Mouse (Mus musculus) kidney, embryonic 15.5 days (tissue): ENCODE measurements around the gene Olfr1441. TPM values are rescaled to one million over a fixed set of nuclear protein-coding genes. Genes with fewer than 3 reads are reported as not detected.
A peak's percentile ranks its signal among the peaks of the same experiment; 100 is the strongest.

Source experiments
- ATAC-seq: fragments of 200-750 bp; cut with Nextera tagmentation; replicated peaks from 2 replicates; pipeline ENCODE4 v1.8.0; 2017; ENCODE audit warnings: moderate TSS enrichment; ENCODE audit not compliant: low FRiP score
- H3K27ac ChIP-seq: fragments of 300-500 bp; sonication (generic); 2 replicates; pipeline ENCODE4 v1.5.1; 2015; ENCODE audit warnings: mild to moderate bottlenecking, inconsistent platforms
- H3K27me3 ChIP-seq: fragments of 300-500 bp; sonication (generic); 2 replicates; pipeline ENCODE4 v1.6.1; 2015; ENCODE audit warnings: inconsistent platforms
- H3K36me3 ChIP-seq: fragments of 300-500 bp; sonication (generic); 2 replicates; pipeline ENCODE4 v1.6.1; 2015; ENCODE audit warnings: inconsistent platforms
- H3K4me1 ChIP-seq: fragments of 300-500 bp; sonication (generic); 2 replicates; pipeline ENCODE4 v1.6.1; 2015; ENCODE audit warnings: inconsistent platforms
- H3K4me2 ChIP-seq: fragments of 300-500 bp; sonication (generic); 2 replicates; pipeline ENCODE4 v1.6.1; 2015; ENCODE audit warnings: moderate library complexity, mild to moderate bottlenecking, inconsistent platforms
- H3K4me3 ChIP-seq: fragments of 300-500 bp; sonication (generic); replicated peaks from 2 replicates; pipeline ENCODE4 v1.5.1; 2015; ENCODE audit warnings: mild to moderate bottlenecking, inconsistent platforms
- H3K9ac ChIP-seq: fragments of 300-500 bp; sonication (generic); 2 replicates; pipeline ENCODE4 v1.6.1; 2015; ENCODE audit warnings: mild to moderate bottlenecking, inconsistent platforms
- H3K9me3 ChIP-seq: fragments of 300-500 bp; sonication (generic); replicated peaks from 2 replicates; pipeline ENCODE4 v1.6.1; 2016; ENCODE audit warnings: inconsistent platforms
- WGBS: fragments of 180-500 bp; shearing (Covaris S2); methylation state at CpG from one replicate; pipeline ENCODE4 v1.1.7; 2015; ENCODE audit warnings: mixed read lengths; 5-methylcytosine and 5-hydroxymethylcytosine counted together
- polyA plus RNA-seq: library from polyadenylated mRNA; unstranded; fragments of >200 nt; fragmentation: Nextera tagmentation; extraction: Ambion mirVana; gene quantifications from 2 replicates; pipeline ENCODE4 v1.2.1, GENCODE M21; 2015

Gene Olfr1441
- polyA plus RNA-seq, 1 experiment from 2014 or later, result not detected

DNA sequence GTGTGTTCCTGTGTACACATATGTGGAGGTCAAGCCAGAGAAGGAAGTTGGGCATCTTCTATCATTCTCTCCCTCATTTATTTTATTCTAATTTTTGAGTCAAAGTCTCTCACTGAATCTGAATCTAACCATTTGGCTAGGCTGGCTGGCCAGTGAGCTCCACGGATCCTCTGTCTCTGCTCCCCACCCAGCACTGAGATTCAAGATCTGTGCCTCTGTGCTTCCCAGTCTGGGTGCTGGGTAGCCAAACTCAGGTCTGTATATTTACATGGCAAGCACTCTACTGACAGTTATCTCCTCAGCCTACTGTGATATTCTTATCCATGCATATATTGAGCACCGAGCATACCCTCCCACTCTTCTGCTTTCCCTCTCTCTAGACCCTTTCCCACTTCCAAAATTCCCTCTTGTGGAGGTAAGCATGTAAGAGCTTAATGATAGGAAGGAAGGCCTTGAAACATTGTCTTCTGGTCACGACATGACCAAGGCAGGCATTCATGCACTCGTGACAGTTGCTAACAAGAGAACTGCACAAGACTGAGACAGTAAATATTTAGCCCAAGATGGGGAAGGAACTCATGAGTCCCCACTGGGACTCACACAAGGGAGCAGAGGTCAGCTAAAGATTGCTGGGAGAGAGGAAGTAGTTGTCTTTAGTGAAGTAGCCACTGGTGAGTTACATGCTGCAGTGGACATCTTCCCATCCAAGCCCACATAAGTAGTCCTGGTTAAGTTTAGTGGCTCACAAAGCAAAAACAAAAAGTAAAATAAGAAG is 18.7 kb downstream of the Olfr1441 start:
- Histone ChIP-seq H3K4me2 (no peak overlapping the region), H3K4me1 (no peaks in the 10 kb centered on the region), H3K9me3 (no peaks in the 10 kb centered on the region), H3K36me3 (no peaks in the 10 kb centered on the region), H3K9ac (no peak overlapping the region), H3K27me3 (no peaks in the 10 kb centered on the region), H3K4me3 (no peak overlapping the region), H3K27ac (no peak overlapping the region)
- WGBS, result 83% methylated on average over 4 of the region's 4 CpGs
- ATAC-seq, result no peak

DNA sequence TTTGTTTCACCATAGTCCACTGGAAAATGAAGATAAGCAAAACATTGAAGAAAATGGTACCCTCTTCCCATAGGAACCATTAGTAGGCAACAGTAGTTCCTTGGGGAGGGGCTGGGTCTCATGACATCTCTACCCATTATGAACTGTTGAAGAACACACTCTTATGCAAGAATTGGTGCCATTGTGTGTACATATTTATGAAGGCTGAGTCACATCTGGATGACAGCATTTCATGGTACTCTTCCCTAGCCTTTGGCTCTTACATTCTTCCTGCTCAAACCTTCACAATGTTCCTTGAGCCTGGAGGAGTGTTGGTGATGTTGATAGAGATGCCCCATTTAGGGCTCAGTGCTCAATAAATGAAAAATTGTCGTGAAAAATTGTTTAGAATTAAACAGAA is 22.3 kb downstream of the Olfr1441 start:
- Histone ChIP-seq H3K27me3 (no peaks in the 10 kb centered on the region), H3K4me1 (no peaks in the 10 kb centered on the region), H3K9ac (no peak overlapping the region), H3K9me3 (no peaks in the 10 kb centered on the region), H3K27ac (no peak overlapping the region), H3K4me2 (no peak overlapping the region), H3K36me3 (no peaks in the 10 kb centered on the region), H3K4me3 (no peak overlapping the region)
- ATAC-seq, result no peak
- WGBS, result 51% methylated on average over 1 of the region's 1 CpGs

DNA sequence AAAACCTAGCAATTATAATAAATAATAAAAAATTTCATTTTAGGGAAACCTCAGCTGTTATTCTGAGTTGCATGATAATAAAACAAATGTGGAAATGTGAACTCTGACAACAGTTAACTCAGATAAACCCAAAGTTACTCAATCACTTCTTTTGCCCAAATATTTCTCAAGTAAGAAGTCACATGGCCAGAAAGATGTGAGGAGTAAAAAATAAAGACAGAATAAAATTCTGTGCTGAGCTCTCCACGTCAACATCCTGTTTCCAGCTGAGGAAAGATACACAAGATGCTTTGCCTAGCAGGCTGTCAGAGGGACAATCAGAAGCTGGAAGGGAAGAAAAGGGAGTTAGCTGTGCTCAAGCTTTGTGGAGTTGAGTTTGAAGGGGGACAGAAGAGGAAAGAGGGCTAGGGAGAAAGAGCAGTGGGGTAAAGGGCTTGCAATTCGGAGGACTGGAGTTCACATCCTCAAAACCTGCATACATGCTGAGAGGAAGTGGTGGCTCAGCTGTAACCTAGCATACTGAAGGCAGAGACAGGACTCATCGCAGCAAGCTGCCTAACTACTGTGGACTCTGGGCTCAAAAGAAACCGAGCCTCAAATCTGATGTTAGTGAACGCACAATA is 23.0 kb downstream of the Olfr1441 start:
- no peaks in the 10 kb centered on the region for H3K36me3 ChIP-seq
- no peak overlapping the region for H3K27ac ChIP-seq
- no peak overlapping the region for H3K4me3 ChIP-seq
- no peaks in the 10 kb centered on the region for H3K9me3 ChIP-seq
- H3K27me3 ChIP-seq, result no peaks in the 10 kb centered on the region
- H3K4me1 ChIP-seq, result no peaks in the 10 kb centered on the region
- H3K4me2 ChIP-seq, result no peak overlapping the region
- WGBS, result 73% methylated on average over 5 of the region's 5 CpGs
- ATAC-seq, result no peak
- H3K9ac ChIP-seq, result no peak overlapping the region

DNA sequence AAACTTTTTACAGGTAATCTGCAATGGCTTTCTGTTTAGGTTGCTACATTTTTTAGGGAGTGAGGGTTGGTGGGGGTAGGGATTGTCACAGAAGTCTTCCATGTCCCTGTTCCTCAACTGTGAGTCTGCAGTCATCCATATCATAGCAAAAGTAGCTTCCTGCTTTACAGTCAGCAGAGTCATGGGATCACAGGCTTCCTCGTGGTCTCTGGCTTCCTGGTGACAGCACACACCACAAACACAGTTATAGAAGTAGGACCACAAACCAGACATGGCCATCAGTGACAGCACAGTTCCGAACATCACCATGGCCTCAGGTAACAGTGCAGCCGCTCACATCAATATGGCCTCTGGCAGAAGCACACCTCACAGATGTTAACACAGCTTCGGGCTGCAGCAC is 25.3 kb downstream of the Olfr1441 start:
- no peak for ATAC-seq
- Histone ChIP-seq H3K9me3 (no peaks in the 10 kb centered on the region), H3K27ac (no peak overlapping the region), H3K36me3 (no peaks in the 10 kb centered on the region), H3K9ac (no peak overlapping the region), H3K4me2 (no peak overlapping the region), H3K4me3 (no peak overlapping the region), H3K4me1 (no peaks in the 10 kb centered on the region), H3K27me3 (no peaks in the 10 kb centered on the region)
- 82% methylated on average over 4 of the region's 4 CpGs for WGBS

DNA sequence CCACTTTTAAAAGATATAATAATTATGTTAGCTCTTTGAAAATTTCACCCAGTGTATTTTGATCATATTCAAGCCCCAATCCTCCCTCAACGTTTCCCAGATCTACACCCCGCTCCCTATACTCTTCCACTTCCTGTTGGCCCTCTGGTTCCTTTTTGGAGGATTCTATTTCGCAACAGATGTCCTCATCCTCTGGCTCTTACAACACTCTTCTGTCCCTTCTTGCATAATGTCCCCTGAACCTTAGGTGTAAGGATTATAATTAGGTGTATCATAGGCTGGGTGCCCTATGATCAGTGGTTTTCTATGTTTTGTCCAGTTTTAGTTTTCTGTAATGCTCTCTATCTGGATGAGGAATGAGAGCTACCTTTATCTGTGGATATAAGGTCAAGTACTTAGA is 27.8 kb downstream of the Olfr1441 start:
- Histone ChIP-seq H3K4me3 (no peak overlapping the region), H3K9ac (no peak overlapping the region), H3K27me3 (no peaks in the 10 kb centered on the region), H3K4me2 (no peak overlapping the region), H3K9me3 (no peaks in the 10 kb centered on the region), H3K36me3 (no peaks in the 10 kb centered on the region), H3K27ac (no peak overlapping the region), H3K4me1 (no peaks in the 10 kb centered on the region)
- no peak for ATAC-seq
- 82% methylated on average over 3 of the region's 3 CpGs for whole genome bisulfite sequencing

DNA sequence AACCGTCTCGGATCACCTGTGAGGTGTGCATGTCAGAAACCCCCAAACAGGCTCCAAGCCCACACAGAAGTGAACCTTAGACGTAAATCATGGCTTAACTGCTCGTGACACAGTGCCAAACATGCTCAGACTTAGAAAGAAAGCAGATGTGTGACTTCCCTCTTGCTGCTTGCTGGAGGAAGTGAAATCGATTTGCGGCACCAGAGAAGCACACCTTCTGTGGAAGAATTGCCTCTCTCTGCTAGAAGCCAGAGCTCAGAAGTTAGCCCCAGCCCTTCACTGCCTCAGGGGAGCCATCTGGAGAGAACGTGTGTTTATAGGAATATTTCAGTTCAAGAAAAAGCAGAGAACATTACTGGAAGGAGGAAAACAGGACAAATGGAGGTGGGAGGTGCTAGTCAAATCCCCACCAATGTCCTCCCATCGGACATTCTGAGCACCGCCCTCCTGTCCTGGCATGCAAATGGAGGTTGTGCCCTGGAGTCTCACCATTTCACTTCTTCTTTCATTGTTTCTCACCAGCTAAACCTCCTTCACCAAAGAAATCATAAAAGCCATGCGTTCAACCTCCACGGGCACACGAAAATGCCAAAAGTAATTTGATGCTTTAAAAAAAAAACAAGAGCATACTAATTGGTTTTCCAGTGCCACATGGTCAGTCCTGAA is 40.3 kb downstream of the Olfr1441 start:
- H3K4me1 ChIP-seq, result peaks cover 4% of the 10 kb centered on the region; the same call in 1 of the 2 replicates
- 0 out of 2 replicates have a peak, but pooled peaks have one; percentile 46 for ATAC-seq
- peak overlapping the region; percentile 46 for H3K4me2 ChIP-seq
- H3K4me3 ChIP-seq, result peak overlapping the region; percentile 18; the same call in 1 of the 2 replicates
- no peak overlapping the region for H3K9ac ChIP-seq
- H3K9me3 ChIP-seq, result no peaks in the 10 kb centered on the region
- 45% methylated on average over 12 of the region's 12 CpGs for WGBS
- no peaks in the 10 kb centered on the region for H3K36me3 ChIP-seq
- no peak overlapping the region for H3K27ac ChIP-seq
- no peaks in the 10 kb centered on the region for H3K27me3 ChIP-seq

DNA sequence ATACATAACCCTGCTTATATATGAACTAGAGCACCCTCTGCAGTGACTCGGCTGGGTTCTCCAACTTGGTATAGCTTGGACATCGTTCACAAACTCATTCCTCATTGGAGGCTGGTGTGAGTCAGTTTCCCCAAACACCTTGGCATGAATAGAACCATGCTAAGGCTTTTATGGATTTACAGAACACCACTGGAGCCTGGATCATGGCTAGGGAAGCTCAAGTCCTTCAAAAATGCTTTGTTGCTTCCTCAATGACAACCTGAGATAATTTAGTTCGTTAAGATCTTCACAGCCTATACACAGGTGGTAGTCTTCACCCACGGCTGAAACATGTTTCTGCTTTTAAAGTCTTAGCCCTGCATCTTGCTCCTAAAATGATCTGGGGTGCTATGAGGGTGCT is 42.3 kb downstream of the Olfr1441 start:
- no peak overlapping the region for H3K4me2 ChIP-seq
- H3K4me3 ChIP-seq, result no peak overlapping the region
- H3K9me3 ChIP-seq, result no peaks in the 10 kb centered on the region
- H3K9ac ChIP-seq, result no peak overlapping the region
- H3K27me3 ChIP-seq, result no peaks in the 10 kb centered on the region
- H3K4me1 ChIP-seq, result peaks cover 6% of the 10 kb centered on the region
- ATAC-seq, result no peak
- no peak overlapping the region for H3K27ac ChIP-seq
- H3K36me3 ChIP-seq, result no peaks in the 10 kb centered on the region
- WGBS, result 62% methylated on average over 4 of the region's 4 CpGs

DNA sequence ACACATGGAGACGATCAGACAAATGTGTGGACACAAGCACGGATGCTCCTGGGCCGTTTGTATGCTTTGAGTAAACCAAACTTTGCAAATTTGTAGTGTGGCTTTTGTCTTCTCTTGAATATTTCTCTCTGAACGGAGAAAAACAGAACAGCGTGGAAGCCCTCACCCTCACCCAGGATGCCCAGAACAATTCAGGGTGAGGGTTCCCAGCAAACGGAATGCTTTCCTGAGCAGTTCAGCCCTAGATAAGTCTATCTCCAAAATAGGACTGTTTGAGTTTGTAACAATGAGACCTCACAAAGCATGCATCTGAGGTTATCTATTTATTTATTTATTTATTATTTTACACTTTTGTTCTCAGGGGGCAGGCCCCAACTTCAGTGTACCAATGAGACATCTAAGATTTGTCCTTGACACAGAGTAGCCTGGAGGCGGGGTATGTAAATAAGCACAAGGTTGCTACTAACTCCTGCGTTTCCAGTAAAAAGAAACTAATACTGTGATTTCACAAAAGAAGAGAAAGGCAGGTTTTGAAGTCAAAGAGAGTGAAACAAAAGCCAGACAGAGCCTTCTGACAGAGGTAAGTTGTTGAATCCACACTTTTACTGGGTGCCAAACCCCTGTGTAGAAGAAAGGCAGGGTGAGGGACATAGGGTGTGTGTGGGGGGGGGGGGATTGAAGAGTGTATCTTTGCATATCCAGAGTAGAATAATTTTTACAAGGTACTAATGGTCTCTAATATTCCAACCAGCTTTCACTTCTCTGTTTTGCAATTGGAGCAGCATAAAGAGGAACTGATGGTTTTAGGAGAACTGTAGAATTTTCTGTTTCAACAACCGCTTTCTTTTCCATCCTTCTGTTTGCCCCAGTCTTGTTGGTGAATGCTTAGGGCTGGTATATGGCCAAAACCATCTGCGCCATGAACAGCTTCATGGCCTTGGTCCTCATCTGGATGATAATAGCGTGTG is 43.3 kb downstream of the Olfr1441 start, which contains the start of gene Mpeg1:
Gene Mpeg1, plus strand, starts transcription at position 498 of the 968 bp plus-strand sequence.
- H3K36me3 ChIP-seq, result no peaks in the 10 kb centered on the region
- H3K27me3 ChIP-seq, result no peaks in the 10 kb centered on the region
- 81% methylated on average over 11 of the region's 11 CpGs for WGBS
- H3K27ac ChIP-seq, result no peak within 1 kb of the TSS
- H3K4me3 ChIP-seq, result no peak within 1 kb of the TSS
- H3K9me3 ChIP-seq, result no peaks in the 10 kb centered on the region
- H3K9ac ChIP-seq, result no peak within 1 kb of the TSS
- no peak within 1 kb of the TSS for H3K4me2 ChIP-seq
- no peak for ATAC-seq
- H3K4me1 ChIP-seq, result peaks cover 6% of the 10 kb centered on the region

DNA sequence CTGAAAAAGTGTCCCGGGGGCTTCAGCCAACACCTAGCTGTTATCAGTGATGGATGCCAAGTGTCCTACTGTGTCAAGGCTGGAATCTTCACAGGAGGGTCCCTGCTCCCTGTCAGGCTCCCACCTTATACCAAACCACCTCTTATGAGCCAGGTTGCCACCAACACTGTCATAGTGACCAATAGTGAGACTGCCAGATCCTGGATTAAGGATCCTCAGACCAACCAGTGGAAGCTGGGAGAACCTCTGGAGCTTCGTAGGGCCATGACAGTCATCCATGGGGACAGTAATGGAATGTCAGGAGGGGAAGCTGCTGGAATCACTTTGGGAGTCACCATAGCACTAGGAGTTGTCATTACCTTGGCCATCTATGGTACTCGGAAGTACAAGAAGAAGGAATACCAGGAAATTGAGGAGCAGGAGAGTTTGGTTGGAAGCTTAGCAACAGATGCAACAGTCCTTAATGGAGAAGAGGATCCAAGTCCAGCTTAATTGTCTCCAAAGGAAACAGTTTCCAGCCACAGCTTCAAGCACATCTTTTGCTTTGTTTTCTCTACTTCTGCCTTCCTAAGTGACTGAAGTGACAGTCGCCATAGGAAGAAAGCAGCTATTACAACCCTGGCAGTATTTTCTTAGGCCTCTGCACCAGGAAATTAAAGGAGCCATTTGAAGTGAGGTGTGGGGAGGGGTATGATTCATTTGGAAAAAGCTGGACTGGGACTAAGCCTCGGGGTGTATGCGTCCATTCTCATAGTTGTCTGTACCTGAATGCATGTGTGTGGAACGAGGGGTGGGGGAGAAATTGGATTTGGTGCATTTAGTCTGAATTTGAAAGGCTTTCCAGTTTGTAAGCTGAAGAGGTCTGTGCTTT is 45.9 kb downstream of the Olfr1441 start:
- Histone ChIP-seq H3K4me2 (no peak overlapping the region), H3K9me3 (no peaks in the 10 kb centered on the region), H3K4me3 (no peak overlapping the region), H3K27me3 (no peaks in the 10 kb centered on the region), H3K4me1 (peaks cover 2% of the 10 kb centered on the region; the same call in 1 of the 2 replicates), H3K36me3 (no peaks in the 10 kb centered on the region), H3K9ac (no peak overlapping the region), H3K27ac (peak overlapping the region; percentile 18; the same call in 1 of the 2 replicates)
- ATAC-seq, result no peak
- 73% methylated on average over 7 of the region's 7 CpGs for WGBS

DNA sequence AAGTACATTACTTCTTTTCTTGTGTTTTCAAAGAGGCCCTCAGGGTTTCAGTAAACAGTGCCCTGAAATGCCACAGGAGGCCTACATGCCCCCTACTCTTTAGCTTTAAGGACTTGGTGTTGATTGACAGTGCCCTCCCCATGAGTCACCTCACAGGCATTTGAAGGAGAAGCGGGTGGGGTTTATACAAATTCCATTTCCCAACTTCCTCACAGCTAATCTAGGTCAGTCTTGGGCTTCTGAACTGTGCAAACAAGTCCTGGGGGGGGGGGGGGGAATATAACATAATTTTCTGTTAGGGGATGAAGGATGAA is 46.4 kb downstream of the Olfr1441 start:
- Histone ChIP-seq H3K4me1 (peaks cover 2% of the 10 kb centered on the region; the same call in 1 of the 2 replicates), H3K9me3 (no peaks in the 10 kb centered on the region), H3K9ac (no peak overlapping the region), H3K27ac (0 out of 2 replicates have a peak overlapping the region, but pooled peaks have one; percentile 18), H3K36me3 (no peaks in the 10 kb centered on the region), H3K4me3 (no peak overlapping the region), H3K27me3 (no peaks in the 10 kb centered on the region), H3K4me2 (no peak overlapping the region)
- ATAC-seq, result no peak; the same call in 1 of the 2 replicates
- 27% methylated on average over 1 of the region's 1 CpGs for WGBS

DNA sequence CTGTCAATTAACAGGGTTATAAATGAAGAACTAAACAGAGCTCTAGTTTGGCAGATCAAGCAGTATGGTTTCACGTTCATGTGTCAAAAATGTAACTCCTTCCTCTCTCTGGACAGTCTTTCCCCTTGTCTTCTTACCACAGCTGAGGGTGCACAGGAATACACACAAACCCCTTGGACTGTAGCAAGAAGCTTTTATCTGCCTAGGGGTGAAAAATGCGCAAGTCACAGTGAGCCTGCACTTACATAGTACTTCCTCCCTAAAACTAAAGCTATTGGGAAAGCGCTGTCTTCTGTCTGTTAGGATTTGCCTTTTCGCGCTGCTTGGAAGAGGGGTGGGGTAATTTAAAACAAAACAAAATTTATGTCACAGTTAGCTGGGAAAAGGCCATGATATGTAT is 46.9 kb downstream of the Olfr1441 start:
- H3K27ac ChIP-seq, result no peak overlapping the region
- H3K9ac ChIP-seq, result no peak overlapping the region
- no peaks in the 10 kb centered on the region for H3K9me3 ChIP-seq
- H3K36me3 ChIP-seq, result 0 out of 2 replicates have a peak, but pooled peaks cover 3% of the 10 kb centered on the region
- no peaks in the 10 kb centered on the region for H3K27me3 ChIP-seq
- ATAC-seq, result no peak
- no peak overlapping the region for H3K4me2 ChIP-seq
- no peak overlapping the region for H3K4me3 ChIP-seq
- 80% methylated on average over 5 of the region's 5 CpGs for WGBS
- peaks cover 2% of the 10 kb centered on the region; the same call in 1 of the 2 replicates for H3K4me1 ChIP-seq
